Mouse (Mus musculus): ENCODE results near the gene Mnd1.

The Mnd1 gene

DNA sequence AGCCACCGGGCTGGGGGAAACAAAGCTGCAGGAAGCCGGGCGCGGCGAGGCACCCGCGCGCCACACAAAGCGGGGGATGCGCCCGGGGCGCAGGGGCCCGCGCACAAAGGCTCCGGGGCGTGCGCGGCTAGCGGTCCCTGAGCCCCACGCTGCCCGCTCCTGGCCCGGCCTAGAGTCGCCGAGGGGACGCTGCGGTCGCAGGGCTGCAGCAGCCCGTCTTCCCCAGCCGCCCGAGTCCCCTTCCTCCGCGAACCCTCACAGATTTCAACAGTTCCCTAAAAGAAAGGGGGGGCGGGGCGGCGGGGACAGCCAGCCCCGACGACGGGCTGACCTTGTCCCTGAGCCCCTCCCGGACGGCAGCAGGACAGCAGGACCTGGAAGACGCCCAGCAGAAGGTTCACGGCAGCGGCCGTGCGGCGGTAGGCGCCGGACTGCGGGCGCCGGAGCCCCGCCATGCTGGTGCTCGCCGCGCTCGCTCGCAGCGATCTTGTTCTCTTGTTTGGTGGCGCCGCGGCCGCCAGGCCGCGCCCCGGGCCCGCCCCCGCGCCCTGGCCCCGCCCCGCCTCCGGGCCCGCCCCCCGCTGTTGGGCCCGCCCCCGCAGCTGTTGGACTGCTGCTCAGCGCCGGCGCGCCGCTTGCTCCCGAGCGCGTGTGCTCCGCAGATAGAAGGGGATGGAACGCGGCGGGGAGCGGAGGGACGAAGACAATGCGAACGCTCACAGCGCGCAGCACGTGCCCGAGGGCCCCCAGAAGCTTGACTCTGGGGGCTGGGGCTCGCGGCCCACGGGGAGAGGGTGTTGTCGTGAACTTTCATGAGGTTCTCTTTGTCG is 115.7 kb downstream of the Mnd1 start, which contains the start of gene Tmem131l:
Gene Tmem131l (minus strand): TSS at position 530 of the 830 bp plus-strand sequence.
- peak; percentile 69 for DNase-seq

- peak; percentile 49 for DNase-seq
These were observed 116.5 kb downstream of the Mnd1 start for GRCm38 (mm10) chr3:84038981-84039645.

DNA sequence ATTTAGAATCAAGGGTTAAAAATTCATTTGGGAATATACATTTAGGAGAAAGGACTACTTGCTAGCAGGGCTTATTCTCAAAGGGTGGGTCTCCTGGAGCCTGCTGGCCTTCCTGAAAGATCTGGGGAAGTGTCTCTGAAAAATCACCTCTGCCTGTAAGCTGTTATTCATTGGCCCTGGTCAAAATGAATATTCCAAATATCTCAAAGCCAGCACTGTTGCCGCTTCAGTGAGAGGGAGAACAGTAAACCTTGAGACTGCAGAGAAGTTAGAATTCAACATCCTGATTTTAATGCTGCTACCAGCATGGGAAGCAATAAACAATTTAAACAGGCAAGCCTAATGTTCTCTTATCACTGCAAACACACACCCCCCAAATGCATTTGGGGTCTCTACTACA is 117.5 kb downstream of the Mnd1 start:
- no peak for DNase-seq
